Mouse (Mus musculus): ENCODE data around the gene Bpifb4. TPM values are rescaled to one million over a fixed set of nuclear protein-coding genes. Genes with fewer than 3 reads are reported as not detected.

Bpifb4 gene
- total and polyA plus RNA-seq, 2 experiments from 2014 or later: not detected

DNA sequence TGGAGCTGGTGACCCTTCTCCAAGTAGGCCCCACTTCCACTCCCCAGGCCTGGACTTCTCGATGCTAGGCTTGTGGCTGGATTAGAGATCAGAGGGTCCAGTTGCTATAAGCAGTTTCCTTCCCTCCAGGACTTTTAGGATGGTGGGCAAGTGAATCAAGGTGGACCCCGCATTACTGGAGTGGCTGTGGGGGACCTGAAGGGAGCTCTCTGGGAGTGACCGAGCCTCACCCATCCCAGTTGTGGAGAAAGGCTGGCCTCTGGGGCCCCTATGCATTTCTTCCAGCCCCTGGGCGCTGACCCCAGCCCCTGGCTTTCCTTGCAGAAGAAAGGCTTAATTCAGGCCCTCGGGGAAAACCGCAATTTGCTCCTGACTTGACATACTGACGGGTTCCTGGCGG is 20.1 kb upstream of the Bpifb4 start, which contains the start of gene Bpifb3:
TSS of gene Bpifb3 (plus strand) at position 301 of the 400 bp plus-strand sequence.
- no peak within 1 kb of the TSS for H3K27ac ChIP-seq (ENCODE audit: low read depth)
- ATAC-seq (ENCODE audit: insufficient read depth, low read depth): no peak
- H3K36me3 ChIP-seq (replicated peaks; ENCODE audit: control insufficient read depth, insufficient read depth, low read length): no peaks in the 10 kb centered on the region
- H3K4me1 ChIP-seq (ENCODE audit: control insufficient read depth, insufficient read depth): no peaks in the 10 kb centered on the region
- H3K9ac ChIP-seq (replicated peaks; ENCODE audit: low read depth, low read length): no peak within 1 kb of the TSS
- H3K4me2 ChIP-seq (ENCODE audit: low read depth, low read length): no peak within 1 kb of the TSS
- 71% methylated on average over 8 of the region's 8 CpGs for WGBS
- no peak for DNase-seq (ENCODE audit: low spot score)
- H3K4me3 ChIP-seq (ENCODE audit: low read depth, low read length): no peak within 1 kb of the TSS
- H3K27me3 ChIP-seq (ENCODE audit: control insufficient read depth, insufficient read depth, low read length): no peaks in the 10 kb centered on the region
- TF ChIP-seq EP300 (IDR thresholded peaks at IDR 0.05; ENCODE audit: low read depth): no peak
- no peak for TF ChIP-seq CTCF (IDR thresholded peaks at IDR 0.05; ENCODE audit: low read depth)
- H3K9me3 ChIP-seq (replicated peaks; ENCODE audit: control insufficient read depth, low read length): no peaks in the 10 kb centered on the region

DNA sequence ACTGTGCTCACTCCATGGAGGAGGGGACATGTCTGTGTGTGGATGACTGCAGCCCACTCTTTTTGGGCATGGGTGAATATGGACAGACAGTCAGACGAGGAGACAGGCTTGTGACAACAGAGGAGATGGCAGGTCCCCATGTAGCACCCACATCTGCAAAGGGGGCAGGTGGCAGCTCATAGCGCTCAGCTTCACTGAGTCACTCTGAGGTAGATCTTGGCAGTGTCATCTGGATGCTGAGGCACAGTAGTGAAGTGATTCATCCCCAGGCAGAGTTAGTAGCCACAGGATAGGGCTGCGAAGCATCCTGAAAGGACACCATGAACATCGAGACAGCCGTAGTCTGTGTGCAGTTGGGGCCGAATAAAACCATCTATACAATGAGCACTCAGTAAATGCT is 16.8 kb upstream of the Bpifb4 start:
- TF ChIP-seq EP300 (IDR thresholded peaks at IDR 0.05; ENCODE audit: low read depth) (no peak), CTCF (IDR thresholded peaks at IDR 0.05; ENCODE audit: low read depth) (no peak)
- H3K4me1 ChIP-seq (ENCODE audit: control insufficient read depth, insufficient read depth): no peaks in the 10 kb centered on the region
- 82% methylated on average over 6 of the region's 6 CpGs for WGBS
- H3K36me3 ChIP-seq (replicated peaks; ENCODE audit: control insufficient read depth, insufficient read depth, low read length): no peaks in the 10 kb centered on the region
- no peak for ATAC-seq (ENCODE audit: insufficient read depth, low read depth)
- no peak overlapping the region for H3K4me2 ChIP-seq (ENCODE audit: low read depth, low read length)
- no peaks in the 10 kb centered on the region for H3K9me3 ChIP-seq (replicated peaks; ENCODE audit: control insufficient read depth, low read length)
- no peak overlapping the region for H3K27ac ChIP-seq (ENCODE audit: low read depth)
- H3K9ac ChIP-seq (replicated peaks; ENCODE audit: low read depth, low read length): no peak overlapping the region
- DNase-seq (ENCODE audit: low spot score): no peak
- H3K4me3 ChIP-seq (ENCODE audit: low read depth, low read length): no peak overlapping the region
- no peaks in the 10 kb centered on the region for H3K27me3 ChIP-seq (ENCODE audit: control insufficient read depth, insufficient read depth, low read length)

DNA sequence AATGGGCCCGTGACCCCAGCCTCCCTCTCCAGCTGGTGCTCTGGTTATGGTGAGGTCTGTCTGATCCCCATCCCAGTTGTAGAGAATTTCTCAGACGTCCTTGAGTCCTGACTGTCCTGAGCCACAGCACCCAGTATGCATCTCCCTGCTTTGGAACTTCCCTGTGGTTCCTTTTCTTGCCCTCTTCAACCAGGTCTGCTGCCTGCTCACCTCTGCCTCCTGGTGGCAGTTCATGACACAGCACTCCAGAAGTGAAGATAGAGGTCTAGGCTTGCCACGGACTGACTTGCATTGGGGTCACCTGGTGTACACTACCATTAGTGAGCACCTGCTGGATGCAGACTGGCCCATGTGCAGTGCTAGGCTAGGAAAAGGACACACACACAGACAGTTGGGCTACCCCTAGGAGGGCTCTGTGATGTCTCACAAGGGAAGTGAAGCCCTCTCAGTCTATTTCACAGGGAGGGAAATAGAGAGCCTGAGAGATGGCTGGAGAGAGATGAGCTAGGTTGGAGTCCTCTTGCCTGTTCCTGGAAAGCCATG is 8.1 kb upstream of the Bpifb4 start:
- H3K27ac ChIP-seq (ENCODE audit: low read depth): no peak overlapping the region
- no peaks in the 10 kb centered on the region for H3K27me3 ChIP-seq (ENCODE audit: control insufficient read depth, insufficient read depth, low read length)
- H3K9me3 ChIP-seq (replicated peaks; ENCODE audit: control insufficient read depth, low read length): no peaks in the 10 kb centered on the region
- H3K4me1 ChIP-seq (ENCODE audit: control insufficient read depth, insufficient read depth): no peaks in the 10 kb centered on the region
- H3K9ac ChIP-seq (replicated peaks; ENCODE audit: low read depth, low read length): no peak overlapping the region
- no peak overlapping the region for H3K4me2 ChIP-seq (ENCODE audit: low read depth, low read length)
- no peak for TF ChIP-seq EP300 (IDR thresholded peaks at IDR 0.05; ENCODE audit: low read depth)
- TF ChIP-seq CTCF (IDR thresholded peaks at IDR 0.05; ENCODE audit: low read depth): peak; percentile 95
- peak; percentile 42 for DNase-seq (ENCODE audit: low spot score)
- H3K36me3 ChIP-seq (replicated peaks; ENCODE audit: control insufficient read depth, insufficient read depth, low read length): no peaks in the 10 kb centered on the region
- peak; percentile 28; the same call in 1 of the 2 replicates for ATAC-seq (ENCODE audit: insufficient read depth, low read depth)
- WGBS: 44% methylated on average over 3 of the region's 3 CpGs
- no peak overlapping the region for H3K4me3 ChIP-seq (ENCODE audit: low read depth, low read length)

DNA sequence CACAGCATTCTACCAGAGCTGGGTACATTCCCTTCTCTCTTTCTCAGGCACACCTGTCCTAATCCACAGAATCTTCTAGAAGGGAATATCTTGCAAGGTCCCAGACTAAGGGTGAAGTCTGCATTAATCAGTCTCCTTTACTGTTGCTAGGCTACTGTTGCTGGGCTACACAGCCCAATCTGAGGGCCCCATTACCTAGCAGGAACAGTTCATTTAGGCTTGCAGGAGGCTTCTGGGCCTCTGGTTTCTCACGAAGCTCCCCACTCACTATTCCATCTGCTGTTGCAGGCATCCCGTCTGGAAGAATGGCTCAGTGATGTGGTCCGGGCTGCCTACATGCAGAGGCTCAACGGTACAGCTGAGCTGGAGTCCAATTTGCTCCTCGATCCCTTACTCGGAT is 6.9 kb upstream of the Bpifb4 start:
- H3K36me3 ChIP-seq (replicated peaks; ENCODE audit: control insufficient read depth, insufficient read depth, low read length): no peaks in the 10 kb centered on the region
- H3K4me1 ChIP-seq (ENCODE audit: control insufficient read depth, insufficient read depth): no peaks in the 10 kb centered on the region
- no peak overlapping the region for H3K9ac ChIP-seq (replicated peaks; ENCODE audit: low read depth, low read length)
- TF ChIP-seq EP300 (IDR thresholded peaks at IDR 0.05; ENCODE audit: low read depth) (no peak), CTCF (IDR thresholded peaks at IDR 0.05; ENCODE audit: low read depth) (no peak)
- WGBS: 79% methylated on average over 6 of the region's 6 CpGs
- no peaks in the 10 kb centered on the region for H3K9me3 ChIP-seq (replicated peaks; ENCODE audit: control insufficient read depth, low read length)
- no peak overlapping the region for H3K4me2 ChIP-seq (ENCODE audit: low read depth, low read length)
- ATAC-seq (ENCODE audit: insufficient read depth, low read depth): no peak
- H3K4me3 ChIP-seq (ENCODE audit: low read depth, low read length): no peak overlapping the region
- no peak overlapping the region for H3K27ac ChIP-seq (ENCODE audit: low read depth)
- H3K27me3 ChIP-seq (ENCODE audit: control insufficient read depth, insufficient read depth, low read length): no peaks in the 10 kb centered on the region
- DNase-seq (ENCODE audit: low spot score): no peak

DNA sequence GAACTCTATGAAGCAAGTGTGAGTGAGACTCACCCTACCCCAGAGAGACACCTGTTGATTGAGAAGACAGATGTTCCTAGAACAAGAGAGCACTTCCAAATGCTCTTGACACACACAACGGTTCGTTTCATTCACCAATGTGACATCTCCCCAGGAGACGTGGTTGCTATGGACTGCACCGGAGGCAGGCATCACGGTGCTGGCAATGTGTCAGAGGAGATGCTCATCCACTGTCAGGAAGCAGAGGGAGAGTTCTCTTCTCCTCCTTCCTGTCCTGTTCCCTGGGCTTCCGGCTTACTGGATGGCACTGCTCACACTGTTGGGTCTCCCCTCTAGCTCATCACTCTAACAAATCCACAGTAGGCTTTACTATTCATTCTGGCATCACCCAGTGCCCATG is 4.7 kb upstream of the Bpifb4 start:
- H3K4me2 ChIP-seq (ENCODE audit: low read depth, low read length): no peak overlapping the region
- H3K36me3 ChIP-seq (replicated peaks; ENCODE audit: control insufficient read depth, insufficient read depth, low read length): no peaks in the 10 kb centered on the region
- H3K27ac ChIP-seq (ENCODE audit: low read depth): no peak overlapping the region
- H3K4me3 ChIP-seq (ENCODE audit: low read depth, low read length): no peak overlapping the region
- H3K9ac ChIP-seq (replicated peaks; ENCODE audit: low read depth, low read length): no peak overlapping the region
- no peak for TF ChIP-seq CTCF (IDR thresholded peaks at IDR 0.05; ENCODE audit: low read depth)
- no peak for TF ChIP-seq EP300 (IDR thresholded peaks at IDR 0.05; ENCODE audit: low read depth)
- no peak for DNase-seq (ENCODE audit: low spot score)
- WGBS: 79% methylated on average over 6 of the region's 6 CpGs
- no peaks in the 10 kb centered on the region for H3K9me3 ChIP-seq (replicated peaks; ENCODE audit: control insufficient read depth, low read length)
- H3K4me1 ChIP-seq (ENCODE audit: control insufficient read depth, insufficient read depth): no peaks in the 10 kb centered on the region
- no peak for ATAC-seq (ENCODE audit: insufficient read depth, low read depth)
- H3K27me3 ChIP-seq (ENCODE audit: control insufficient read depth, insufficient read depth, low read length): no peaks in the 10 kb centered on the region

DNA sequence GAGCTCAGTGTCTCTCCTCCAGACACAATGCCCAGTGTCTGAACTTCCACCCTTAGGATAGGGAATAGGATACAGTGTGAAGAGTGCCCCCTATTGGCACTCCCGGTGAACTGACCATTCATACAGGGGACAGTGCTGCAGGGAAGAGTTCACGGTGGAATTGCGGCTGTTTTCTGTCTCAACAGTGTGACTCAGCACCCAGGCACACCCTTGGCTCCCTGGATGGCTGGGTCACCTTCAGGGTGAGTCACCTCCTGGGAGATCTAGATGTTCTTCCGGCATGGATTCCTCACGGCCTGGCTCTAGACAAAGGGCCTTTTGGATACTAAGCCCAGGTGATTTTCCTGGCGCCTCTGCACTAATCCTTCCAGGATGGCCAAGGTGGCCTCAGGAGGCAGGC is 2.7 kb upstream of the Bpifb4 start:
- DNase-seq (ENCODE audit: low spot score): no peak
- no peak overlapping the region for H3K4me2 ChIP-seq (ENCODE audit: low read depth, low read length)
- no peak overlapping the region for H3K9ac ChIP-seq (replicated peaks; ENCODE audit: low read depth, low read length)
- 88% methylated on average over 6 of the region's 6 CpGs for WGBS
- H3K36me3 ChIP-seq (replicated peaks; ENCODE audit: control insufficient read depth, insufficient read depth, low read length): no peaks in the 10 kb centered on the region
- no peaks in the 10 kb centered on the region for H3K9me3 ChIP-seq (replicated peaks; ENCODE audit: control insufficient read depth, low read length)
- no peak overlapping the region for H3K4me3 ChIP-seq (ENCODE audit: low read depth, low read length)
- TF ChIP-seq CTCF (IDR thresholded peaks at IDR 0.05; ENCODE audit: low read depth): no peak
- TF ChIP-seq EP300 (IDR thresholded peaks at IDR 0.05; ENCODE audit: low read depth): no peak
- no peak overlapping the region for H3K27ac ChIP-seq (ENCODE audit: low read depth)
- H3K4me1 ChIP-seq (ENCODE audit: control insufficient read depth, insufficient read depth): no peaks in the 10 kb centered on the region
- no peak for ATAC-seq (ENCODE audit: insufficient read depth, low read depth)
- H3K27me3 ChIP-seq (ENCODE audit: control insufficient read depth, insufficient read depth, low read length): no peaks in the 10 kb centered on the region
